Mouse (Mus musculus) adrenal gland, postnatal 25 days (tissue): ENCODE results near the gene Zer1. TPM values are rescaled to one million over a fixed set of nuclear protein-coding genes. Genes with fewer than 3 reads are reported as not detected.

Experiments used
- DNase-seq: peaks from one replicate; pipeline ENCODE4 v3.0.0; 2021; ENCODE audit warnings: mixed read lengths
- total RNA-seq: library from RNA; stranded (reverse); gene quantifications from 2 replicates; pipeline ENCODE4 v1.2.3, GENCODE M21; 2021

Gene Zer1
- total RNA-seq, 1 experiment from 2014 or later, result 51.7 TPM

GRCm38 (mm10) chr2:30128789-30129188 is 4.4 kb upstream of the Zer1 start:
- no peak for DNase-seq

DNA sequence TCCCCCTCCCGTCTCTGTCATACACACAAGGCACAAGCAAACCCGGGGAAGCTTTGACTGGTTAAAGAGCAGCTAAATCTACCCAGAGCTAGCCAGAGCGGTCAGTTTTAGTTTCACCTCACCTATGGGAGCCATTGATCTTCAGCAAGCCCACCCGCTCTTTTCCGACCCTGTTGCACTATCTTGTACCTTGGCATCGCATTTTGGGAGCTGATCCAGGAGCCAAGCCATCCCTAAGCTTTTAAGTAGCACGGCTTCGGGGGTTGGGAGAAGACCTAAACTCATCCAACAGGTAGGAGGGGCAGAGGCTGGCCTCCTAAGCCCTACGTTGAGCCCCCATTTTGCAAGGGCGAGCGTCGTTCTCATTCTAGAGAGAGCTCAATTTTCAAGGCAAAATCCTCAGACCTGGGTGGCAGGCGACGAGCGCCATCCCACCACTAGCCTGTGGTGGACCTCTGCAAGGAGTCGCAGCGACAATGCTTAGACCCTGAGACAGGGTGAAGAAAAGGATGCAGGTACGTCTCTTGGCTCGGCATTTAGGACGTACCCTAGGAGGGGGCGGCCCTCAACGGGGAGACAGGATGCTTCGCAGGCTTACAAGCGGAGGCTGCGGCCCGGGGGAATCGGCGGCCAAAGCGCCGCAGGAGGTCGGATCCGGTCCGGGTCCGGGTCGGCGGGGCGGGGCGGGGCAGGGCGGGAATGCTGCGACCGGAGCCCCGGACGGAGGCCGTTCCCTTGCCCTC is 485 bp downstream of the Zer1 start:
- DNase-seq, result no peak

- DNase-seq, result no peak
Observed at GRCm38 (mm10) chr2:30122766-30123165, 1.6 kb downstream of the Zer1 start.

GRCm38 (mm10) chr2:30120269-30120668 is 4.1 kb downstream of the Zer1 start:
- DNase-seq, result no peak

DNA sequence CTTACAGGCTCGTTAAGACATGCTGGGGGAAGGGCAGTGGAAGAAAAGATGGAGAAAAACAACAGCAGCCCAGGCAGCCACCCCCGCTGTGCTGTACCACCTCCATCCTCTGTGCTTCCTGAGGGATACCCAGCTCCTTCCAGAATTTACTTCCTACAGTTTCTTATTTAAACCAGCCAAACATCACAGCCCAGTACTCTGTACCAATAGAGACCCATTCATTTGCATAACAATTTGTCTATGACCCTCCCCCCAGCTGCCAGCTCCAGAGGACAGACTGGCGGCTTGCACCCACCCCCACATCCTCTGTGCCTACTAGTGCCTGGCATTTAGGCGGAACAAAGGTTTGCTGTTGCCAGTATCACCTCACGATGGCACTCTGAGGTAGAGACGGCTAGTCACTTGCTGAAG is 4.7 kb downstream of the Zer1 start:
- no peak for DNase-seq

DNA sequence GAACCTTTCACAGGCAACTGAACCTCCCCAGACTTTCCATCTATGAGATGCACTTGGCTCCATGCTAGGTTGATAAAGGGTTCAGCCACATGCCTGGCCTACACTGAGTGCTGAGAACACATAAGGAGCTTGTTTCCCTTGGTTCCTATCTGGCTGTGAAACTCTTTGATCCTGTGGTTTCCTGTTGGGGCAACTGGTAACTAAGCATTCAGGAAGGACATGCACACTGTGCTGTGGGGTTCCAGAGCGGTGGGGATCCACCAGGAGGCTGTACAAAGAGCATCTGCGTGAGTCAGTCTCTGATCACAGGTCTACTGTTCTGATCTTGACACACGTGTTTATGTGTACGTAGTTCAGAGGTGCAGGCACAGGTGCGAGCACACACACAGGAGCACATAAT is 11.8 kb downstream of the Zer1 start:
- no peak for DNase-seq

DNA sequence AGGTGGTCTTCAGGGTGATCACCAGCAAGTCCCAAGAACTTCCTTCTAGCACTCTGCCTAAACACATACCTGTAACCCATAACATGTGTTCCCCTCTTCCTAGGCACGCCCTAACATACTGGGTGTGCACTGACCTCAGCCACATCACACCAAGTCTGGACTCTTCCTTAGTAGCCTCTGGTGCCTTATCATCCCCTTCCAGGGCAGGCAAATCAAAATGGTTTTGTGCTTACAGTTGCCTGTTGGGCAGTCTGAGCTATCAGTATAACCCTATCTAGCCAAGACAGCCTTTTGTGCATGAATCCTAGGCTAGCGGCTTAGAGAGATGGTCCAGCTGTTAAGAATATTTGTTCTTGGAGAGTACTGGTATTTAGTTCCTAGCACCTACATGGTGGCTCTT is 12.9 kb downstream of the Zer1 start:
- DNase-seq, result no peak

DNA sequence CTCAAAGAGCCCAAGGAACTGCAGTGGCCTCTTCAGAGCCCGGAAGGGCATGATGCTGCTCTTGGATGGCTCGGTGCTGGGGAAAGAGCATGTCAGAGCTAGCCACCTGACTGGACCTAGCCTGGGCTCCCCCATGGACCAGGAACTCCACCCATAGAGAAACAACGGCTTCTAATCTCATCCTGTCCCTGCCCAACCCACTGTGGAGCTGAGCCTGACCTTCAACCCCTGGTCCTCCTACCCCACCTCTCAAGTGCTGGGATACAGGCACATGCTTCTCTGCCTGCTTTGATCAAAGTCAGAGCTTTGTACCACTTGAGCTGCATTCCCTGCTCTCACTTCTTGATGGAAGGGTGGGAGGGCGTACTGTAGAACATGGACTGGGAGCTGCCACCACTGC is 16.1 kb downstream of the Zer1 start:
- DNase-seq, result no peak

- DNase-seq, result no peak
Observed at GRCm38 (mm10) chr2:30107646-30108045, 16.7 kb downstream of the Zer1 start.

DNA sequence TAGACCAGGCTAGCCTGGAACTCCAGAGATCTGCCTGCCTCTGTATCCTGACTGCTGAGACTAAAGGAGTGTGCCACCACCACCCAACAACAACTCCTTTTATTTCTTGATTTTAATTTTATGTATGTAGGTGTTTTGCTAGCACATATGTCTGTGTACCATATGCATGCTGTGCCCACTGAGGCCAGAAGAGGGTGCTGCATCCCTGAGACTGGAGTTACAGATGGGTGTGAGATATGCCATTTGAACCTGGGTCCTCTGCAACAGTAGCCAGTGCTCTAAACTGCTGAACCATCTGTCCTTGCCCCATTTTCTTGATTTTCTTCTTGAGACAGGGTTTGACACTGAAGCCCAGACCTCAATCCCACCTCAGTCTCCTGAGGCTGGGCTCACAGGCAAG is 18.0 kb downstream of the Zer1 start:
- peak; percentile 41 for DNase-seq

DNA sequence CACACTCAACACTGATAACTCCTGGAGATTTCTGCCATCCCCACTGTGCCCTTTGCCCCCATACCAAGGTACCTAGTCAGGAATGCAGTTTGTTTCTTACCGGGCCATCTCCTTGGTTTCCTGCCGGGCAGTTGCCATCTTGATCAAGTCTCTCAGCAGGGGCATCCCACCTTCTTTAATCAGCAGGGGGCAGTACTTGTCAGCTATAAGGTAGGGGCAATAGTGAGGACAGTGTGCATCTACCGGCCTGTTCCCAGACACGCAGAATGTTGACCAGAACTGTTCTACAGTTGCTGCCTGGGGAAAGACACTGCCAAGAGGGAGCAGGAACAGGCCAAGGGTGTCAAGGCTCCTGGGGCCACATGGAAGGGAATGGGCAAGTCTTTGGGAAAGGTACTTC is 24.2 kb downstream of the Zer1 start:
- DNase-seq, result no peak

GRCm38 (mm10) chr2:30095882-30096527 is 28.4 kb downstream of the Zer1 start:
- peak; percentile 61 for DNase-seq

GRCm38 (mm10) chr2:30094208-30094588 is 30.2 kb downstream of the Zer1 start:
- DNase-seq, result no peak

DNA sequence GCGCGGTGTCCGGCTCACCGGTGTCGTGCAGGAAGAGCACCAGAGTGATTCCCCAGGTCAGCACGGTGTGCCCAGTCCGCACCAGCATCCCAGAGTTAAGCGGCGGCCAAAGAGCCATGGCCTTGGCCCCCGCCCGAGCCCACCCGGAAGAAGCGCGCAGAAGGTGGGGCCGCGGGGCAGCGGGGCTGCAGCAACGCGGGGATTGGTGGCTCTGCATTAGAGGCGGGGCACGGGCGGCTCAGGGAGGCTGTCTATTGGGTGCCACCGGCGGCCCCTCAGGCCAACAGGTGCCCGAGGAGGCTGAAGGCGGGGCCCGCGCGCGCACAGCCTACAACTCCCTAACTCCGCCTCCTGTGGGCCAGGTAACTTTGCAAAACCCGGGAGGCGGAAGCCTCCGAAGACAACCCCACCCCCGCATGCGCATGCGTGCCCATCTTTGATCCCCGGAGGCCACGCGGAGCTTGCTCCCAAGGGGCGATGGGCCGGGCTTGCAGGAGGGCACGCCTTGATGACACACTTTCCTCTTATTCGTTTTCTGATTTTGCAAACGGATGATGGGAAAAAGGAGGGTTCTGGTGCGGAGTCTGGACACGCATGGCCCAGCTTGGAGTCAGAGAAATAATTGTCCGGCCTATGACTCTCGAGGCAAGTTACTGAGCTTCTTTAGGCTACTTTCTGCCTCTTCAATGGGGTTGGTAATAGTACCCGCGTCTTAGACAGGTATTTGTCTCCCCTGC is 30.7 kb downstream of the Zer1 start, which contains the start of gene Zdhhc12:
Gene Zdhhc12 (minus strand): TSS at position 178 of the 737 bp plus-strand sequence.
- peak; percentile 99 for DNase-seq

- DNase-seq, result no peak
Observed at GRCm38 (mm10) chr2:30092280-30092918, 32.0 kb downstream of the Zer1 start.

- DNase-seq, result no peak
Observed at GRCm38 (mm10) chr2:30091521-30091920, 32.9 kb downstream of the Zer1 start.

DNA sequence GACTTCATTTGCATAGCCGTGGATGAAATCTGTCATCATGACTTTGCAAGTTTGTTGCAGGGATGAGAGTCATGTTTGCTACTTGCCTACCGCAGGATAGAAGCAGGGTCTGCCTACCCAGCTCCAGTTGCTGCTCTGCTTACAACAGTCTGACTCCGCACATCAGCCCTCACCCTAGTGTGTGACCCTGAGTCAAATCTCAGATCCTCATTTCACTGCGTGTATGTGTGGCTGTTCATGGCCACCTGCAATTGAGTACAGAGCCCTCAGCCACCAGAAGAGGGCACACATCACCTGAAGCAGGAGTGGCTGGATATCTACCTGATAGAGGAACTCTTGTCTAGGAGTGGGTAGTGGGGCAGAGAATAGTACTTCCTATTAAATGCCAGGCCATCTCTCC is 37.1 kb downstream of the Zer1 start:
- no peak for DNase-seq

GRCm38 (mm10) chr2:30084632-30085031 is 39.8 kb downstream of the Zer1 start:
- DNase-seq, result no peak

DNA sequence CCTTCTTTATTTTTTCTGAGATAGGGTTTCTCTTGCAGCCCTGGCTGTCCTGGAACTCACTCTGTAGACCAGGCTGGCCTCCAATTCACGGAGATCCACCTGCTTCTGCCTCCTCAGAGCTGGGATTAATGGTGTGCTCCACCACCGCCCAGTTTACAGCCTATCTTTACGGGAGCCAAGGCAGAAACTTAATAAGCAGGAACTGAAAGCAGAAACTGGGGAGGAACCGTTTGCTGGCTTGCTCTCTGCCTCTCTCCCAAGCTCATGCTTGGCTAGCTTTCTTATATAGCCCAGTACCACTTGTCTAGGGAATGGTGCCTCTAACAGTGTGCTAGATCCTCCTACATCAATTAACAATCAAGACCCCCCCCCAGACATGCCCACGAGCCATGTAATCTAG is 40.3 kb downstream of the Zer1 start:
- no peak for DNase-seq

DNA sequence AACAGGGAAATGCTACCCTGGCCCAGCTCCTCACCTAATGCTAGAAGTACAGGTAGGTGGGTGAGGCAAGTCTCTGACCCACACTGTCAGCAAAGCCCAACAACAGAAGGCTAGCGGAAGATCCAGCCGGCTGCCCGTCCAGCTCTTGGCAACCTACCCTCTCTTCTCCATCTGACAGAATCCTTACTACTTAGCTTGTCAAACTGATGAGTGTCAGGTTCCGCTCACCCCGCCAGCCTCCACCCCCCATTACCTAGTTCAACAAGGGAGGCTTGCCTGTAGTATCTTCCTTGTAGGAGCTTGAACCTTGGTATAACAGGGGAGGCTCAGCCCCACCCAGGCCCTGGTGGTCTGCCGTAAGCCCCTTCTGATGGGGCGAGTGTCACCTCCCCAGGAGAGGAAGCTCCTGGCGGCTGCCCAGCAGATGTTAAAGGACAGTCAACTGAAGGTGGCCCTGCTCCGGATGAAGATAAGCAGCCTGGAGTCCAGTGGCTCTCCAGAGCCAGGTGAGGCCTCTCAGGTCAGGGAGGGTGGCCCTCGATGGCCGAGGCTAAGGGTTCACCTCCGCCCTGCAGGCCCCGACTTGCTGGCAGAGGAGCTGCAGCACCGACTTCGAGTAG is 44.1 kb downstream of the Zer1 start:
- DNase-seq, result no peak

- DNase-seq, result no peak
Observed at GRCm38 (mm10) chr2:30078760-30079159, 45.6 kb downstream of the Zer1 start.

- no peak for DNase-seq
Observed at GRCm38 (mm10) chr2:30078349-30078712, 46.1 kb downstream of the Zer1 start.
